Mouse (Mus musculus): Measurements from ENCODE around the gene Polr2j. TPM values are rescaled to one million over a fixed set of nuclear protein-coding genes. Genes with fewer than 3 reads are reported as not detected.

The Polr2j gene
- polyA plus RNA-seq (2014; fragmentation: Nextera tagmentation; extraction: Ambion mirVana): 270 and 326 TPM in 2 replicates

- H3K27me3 ChIP-seq (ENCODE audit: control insufficient read depth, insufficient read depth, low read length): no peaks in the 10 kb centered on the region
- WGBS: 3% methylated on average over 42 of the region's 42 CpGs
- peak; percentile 95 for ATAC-seq (ENCODE audit: low FRiP score, low TSS enrichment)
- peak within 1 kb of the TSS; percentile 4; the same call in 1 of the 2 replicates for H3K27ac ChIP-seq (ENCODE audit: low read depth, low read length)
- H3K36me3 ChIP-seq (ENCODE audit: control insufficient read depth, insufficient read depth, low read length): peaks cover 20% of the 10 kb centered on the region
- peak within 1 kb of the TSS; percentile 63 for H3K4me3 ChIP-seq (ENCODE audit: low read length)
- peak within 1 kb of the TSS; percentile 85 for H3K4me2 ChIP-seq (replicated peaks; ENCODE audit: low read depth, low read length)
- no peaks in the 10 kb centered on the region for H3K9me3 ChIP-seq (ENCODE audit: control insufficient read depth, low read length)
- peak within 1 kb of the TSS; percentile 61 for H3K9ac ChIP-seq (ENCODE audit: low read depth, low read length)
- peaks cover 14% of the 10 kb centered on the region for H3K4me1 ChIP-seq (ENCODE audit: control insufficient read depth, insufficient read depth, low read length)
Observed at GRCm38 (mm10) chr5:136115891-136116783, at the start of gene Polr2j. Gene Polr2j, plus strand, starts transcription at chr5:136116631.

DNA sequence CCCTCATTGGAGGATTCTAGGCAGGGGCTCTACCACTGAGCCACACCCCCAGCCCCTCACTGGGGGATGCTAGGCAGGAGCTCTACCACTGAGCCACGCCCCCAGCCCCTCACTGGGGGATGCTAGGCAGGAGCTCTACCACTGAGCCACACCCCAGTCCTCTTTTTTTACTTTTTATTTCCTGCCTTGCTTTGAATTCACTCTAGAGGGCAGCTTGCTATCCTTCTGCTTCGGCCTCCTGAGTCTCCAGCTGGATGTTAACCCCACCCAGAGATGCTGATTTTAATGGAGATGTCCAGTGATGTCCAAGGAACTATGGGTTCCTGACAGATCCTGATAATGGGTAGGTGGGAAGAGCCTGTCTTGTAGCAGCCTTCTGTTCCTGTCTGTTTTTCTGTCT, 47.0 kb upstream of the Polr2j start:
- Histone ChIP-seq H3K4me2 (replicated peaks; ENCODE audit: low read depth, low read length) (no peak overlapping the region), H3K4me1 (ENCODE audit: control insufficient read depth, insufficient read depth, low read length) (no peaks in the 10 kb centered on the region), H3K27me3 (ENCODE audit: control insufficient read depth, insufficient read depth, low read length) (no peaks in the 10 kb centered on the region), H3K9me3 (ENCODE audit: control insufficient read depth, low read length) (no peaks in the 10 kb centered on the region), H3K9ac (ENCODE audit: low read depth, low read length) (no peak overlapping the region), H3K4me3 (ENCODE audit: low read length) (no peak overlapping the region), H3K27ac (ENCODE audit: low read depth, low read length) (no peak overlapping the region), H3K36me3 (ENCODE audit: control insufficient read depth, insufficient read depth, low read length) (no peaks in the 10 kb centered on the region)
- 76% methylated on average over 2 of the region's 2 CpGs for WGBS
- no peak for ATAC-seq (ENCODE audit: low FRiP score, low TSS enrichment)

DNA sequence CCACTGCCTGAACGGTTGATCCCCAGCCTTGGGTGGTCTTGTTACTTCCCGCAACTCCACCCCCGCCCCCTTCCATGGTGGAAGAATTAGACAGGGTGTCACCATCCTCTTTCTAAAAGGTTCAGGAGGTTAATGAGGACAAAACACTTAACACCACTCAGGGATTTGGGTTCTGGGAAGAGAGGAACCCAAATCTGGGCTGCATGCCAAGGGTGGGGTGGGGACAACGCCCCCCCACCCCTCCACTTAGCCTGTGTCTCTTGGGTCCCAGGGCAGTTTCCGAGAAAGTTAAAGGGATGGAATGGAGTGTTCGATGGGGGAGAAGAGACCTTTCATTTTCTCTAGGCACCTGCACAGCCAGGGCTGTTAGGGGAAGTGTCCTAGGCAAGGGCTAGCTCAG, 43.4 kb upstream of the Polr2j start:
- Histone ChIP-seq H3K9ac (ENCODE audit: low read depth, low read length) (no peak overlapping the region), H3K4me2 (replicated peaks; ENCODE audit: low read depth, low read length) (no peak overlapping the region), H3K27me3 (ENCODE audit: control insufficient read depth, insufficient read depth, low read length) (no peaks in the 10 kb centered on the region), H3K27ac (ENCODE audit: low read depth, low read length) (no peak overlapping the region), H3K4me1 (ENCODE audit: control insufficient read depth, insufficient read depth, low read length) (no peaks in the 10 kb centered on the region), H3K36me3 (ENCODE audit: control insufficient read depth, insufficient read depth, low read length) (no peaks in the 10 kb centered on the region), H3K9me3 (ENCODE audit: control insufficient read depth, low read length) (no peaks in the 10 kb centered on the region), H3K4me3 (ENCODE audit: low read length) (no peak overlapping the region)
- ATAC-seq (ENCODE audit: low FRiP score, low TSS enrichment): no peak
- 41% methylated on average over 6 of the region's 6 CpGs for WGBS

DNA sequence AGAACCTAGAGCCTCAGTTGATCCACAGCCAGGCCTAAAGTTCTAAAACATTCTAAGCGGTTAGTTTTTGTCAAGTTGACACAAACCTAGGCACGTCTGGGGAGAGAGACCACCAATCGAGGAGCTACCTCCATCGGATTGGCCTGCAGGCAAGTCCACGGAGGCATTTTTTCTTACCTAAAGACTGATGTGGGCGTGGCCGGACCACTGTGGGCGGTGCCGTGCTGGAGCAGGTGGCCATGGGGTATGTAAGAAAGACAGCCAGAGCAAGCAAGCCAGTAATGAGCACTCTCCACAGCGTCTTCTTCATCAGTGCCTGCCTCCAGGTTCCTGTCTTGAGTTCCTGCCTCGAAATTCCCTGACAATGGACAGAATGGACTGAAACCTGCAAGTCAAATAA, 42.9 kb upstream of the Polr2j start:
- Histone ChIP-seq H3K4me2 (replicated peaks; ENCODE audit: low read depth, low read length) (no peak overlapping the region), H3K9ac (ENCODE audit: low read depth, low read length) (no peak overlapping the region), H3K4me3 (ENCODE audit: low read length) (no peak overlapping the region), H3K4me1 (ENCODE audit: control insufficient read depth, insufficient read depth, low read length) (no peaks in the 10 kb centered on the region), H3K27ac (ENCODE audit: low read depth, low read length) (no peak overlapping the region), H3K27me3 (ENCODE audit: control insufficient read depth, insufficient read depth, low read length) (no peaks in the 10 kb centered on the region), H3K9me3 (ENCODE audit: control insufficient read depth, low read length) (no peaks in the 10 kb centered on the region), H3K36me3 (ENCODE audit: control insufficient read depth, insufficient read depth, low read length) (no peaks in the 10 kb centered on the region)
- ATAC-seq (ENCODE audit: low FRiP score, low TSS enrichment): no peak
- 68% methylated on average over 11 of the region's 11 CpGs for WGBS

- ATAC-seq (ENCODE audit: low FRiP score, low TSS enrichment): no peak
- no peak overlapping the region for H3K4me3 ChIP-seq (ENCODE audit: low read length)
- no peaks in the 10 kb centered on the region for H3K36me3 ChIP-seq (ENCODE audit: control insufficient read depth, insufficient read depth, low read length)
- H3K4me2 ChIP-seq (replicated peaks; ENCODE audit: low read depth, low read length): no peak overlapping the region
- no peak overlapping the region for H3K27ac ChIP-seq (ENCODE audit: low read depth, low read length)
- no peaks in the 10 kb centered on the region for H3K27me3 ChIP-seq (ENCODE audit: control insufficient read depth, insufficient read depth, low read length)
- H3K4me1 ChIP-seq (ENCODE audit: control insufficient read depth, insufficient read depth, low read length): no peaks in the 10 kb centered on the region
- no peak overlapping the region for H3K9ac ChIP-seq (ENCODE audit: low read depth, low read length)
- 88% methylated on average over 5 of the region's 5 CpGs for WGBS
- no peaks in the 10 kb centered on the region for H3K9me3 ChIP-seq (ENCODE audit: control insufficient read depth, low read length)
Observed at GRCm38 (mm10) chr5:136075076-136075475, 41.4 kb upstream of the Polr2j start.

- ATAC-seq (ENCODE audit: low FRiP score, low TSS enrichment): no peak; the same call in 1 of the 2 replicates
- H3K9me3 ChIP-seq (ENCODE audit: control insufficient read depth, low read length): no peaks in the 10 kb centered on the region
- no peak overlapping the region for H3K4me3 ChIP-seq (ENCODE audit: low read length)
- no peaks in the 10 kb centered on the region for H3K4me1 ChIP-seq (ENCODE audit: control insufficient read depth, insufficient read depth, low read length)
- WGBS: 46% methylated on average over 7 of the region's 7 CpGs
- no peak overlapping the region for H3K9ac ChIP-seq (ENCODE audit: low read depth, low read length)
- H3K27ac ChIP-seq (ENCODE audit: low read depth, low read length): peak overlapping the region; percentile 30; the same call in 1 of the 2 replicates
- H3K4me2 ChIP-seq (replicated peaks; ENCODE audit: low read depth, low read length): no peak overlapping the region
- no peaks in the 10 kb centered on the region for H3K36me3 ChIP-seq (ENCODE audit: control insufficient read depth, insufficient read depth, low read length)
- no peaks in the 10 kb centered on the region for H3K27me3 ChIP-seq (ENCODE audit: control insufficient read depth, insufficient read depth, low read length)
Observed at GRCm38 (mm10) chr5:136076284-136076683, 40.1 kb upstream of the Polr2j start.

DNA sequence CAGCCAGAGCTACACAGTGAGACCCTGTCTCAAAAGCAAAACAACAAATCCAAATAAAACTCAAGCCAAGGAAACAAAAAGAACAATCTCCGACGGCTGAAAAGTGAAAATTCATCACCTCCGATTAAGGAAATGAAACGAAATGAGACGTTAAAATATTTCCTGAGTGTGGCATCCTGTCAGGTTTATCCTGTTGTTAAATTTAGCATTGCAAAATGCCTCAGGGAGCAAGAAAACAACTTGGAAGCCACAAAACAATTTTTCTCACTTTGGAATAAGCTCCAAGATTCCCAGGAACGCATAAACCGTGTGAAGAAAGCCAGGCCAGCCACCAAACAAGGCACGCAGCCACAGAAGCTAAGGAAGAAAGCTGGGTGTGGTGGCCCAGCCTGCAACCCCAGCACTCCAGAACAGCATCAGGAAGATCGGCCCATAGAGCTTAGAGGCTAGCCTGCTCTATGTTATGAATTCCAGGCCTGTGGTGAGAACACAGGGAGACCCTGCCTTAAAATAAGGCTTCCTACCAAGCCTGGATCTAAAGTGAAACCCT, 39.4 kb upstream of the Polr2j start:
- Histone ChIP-seq H3K36me3 (ENCODE audit: control insufficient read depth, insufficient read depth, low read length) (no peaks in the 10 kb centered on the region), H3K4me1 (ENCODE audit: control insufficient read depth, insufficient read depth, low read length) (no peaks in the 10 kb centered on the region), H3K4me2 (replicated peaks; ENCODE audit: low read depth, low read length) (no peak overlapping the region), H3K27ac (ENCODE audit: low read depth, low read length) (peak overlapping the region; percentile 30; the same call in 1 of the 2 replicates), H3K9ac (ENCODE audit: low read depth, low read length) (no peak overlapping the region), H3K9me3 (ENCODE audit: control insufficient read depth, low read length) (no peaks in the 10 kb centered on the region), H3K27me3 (ENCODE audit: control insufficient read depth, insufficient read depth, low read length) (no peaks in the 10 kb centered on the region), H3K4me3 (ENCODE audit: low read length) (no peak overlapping the region)
- WGBS: 72% methylated on average over 9 of the region's 9 CpGs
- no peak for ATAC-seq (ENCODE audit: low FRiP score, low TSS enrichment)

DNA sequence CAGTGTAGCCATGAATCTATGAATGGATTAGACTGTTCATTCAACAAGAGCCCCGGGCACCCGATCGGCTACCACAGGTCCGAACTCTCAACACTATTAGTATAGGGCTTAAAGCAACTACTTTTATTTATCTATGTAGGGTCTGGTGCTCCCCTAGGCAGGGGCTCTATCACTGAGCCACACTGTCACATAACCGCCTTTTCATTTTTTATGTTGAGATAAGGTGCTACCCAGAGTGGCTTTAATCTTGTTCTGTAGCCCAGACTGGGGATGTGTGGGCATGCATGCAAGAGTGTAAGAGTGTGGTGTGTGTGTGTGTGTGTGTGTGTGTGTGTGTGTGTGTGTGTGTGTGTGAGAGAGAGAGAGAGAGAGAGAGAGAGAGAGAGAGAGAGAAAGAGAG, 38.3 kb upstream of the Polr2j start:
- WGBS: 95% methylated on average over 5 of the region's 5 CpGs
- Histone ChIP-seq H3K9me3 (ENCODE audit: control insufficient read depth, low read length) (no peaks in the 10 kb centered on the region), H3K27me3 (ENCODE audit: control insufficient read depth, insufficient read depth, low read length) (no peaks in the 10 kb centered on the region), H3K4me2 (replicated peaks; ENCODE audit: low read depth, low read length) (no peak overlapping the region), H3K27ac (ENCODE audit: low read depth, low read length) (no peak overlapping the region), H3K4me1 (ENCODE audit: control insufficient read depth, insufficient read depth, low read length) (no peaks in the 10 kb centered on the region), H3K4me3 (ENCODE audit: low read length) (no peak overlapping the region), H3K9ac (ENCODE audit: low read depth, low read length) (no peak overlapping the region), H3K36me3 (ENCODE audit: control insufficient read depth, insufficient read depth, low read length) (no peaks in the 10 kb centered on the region)
- ATAC-seq (ENCODE audit: low FRiP score, low TSS enrichment): no peak

DNA sequence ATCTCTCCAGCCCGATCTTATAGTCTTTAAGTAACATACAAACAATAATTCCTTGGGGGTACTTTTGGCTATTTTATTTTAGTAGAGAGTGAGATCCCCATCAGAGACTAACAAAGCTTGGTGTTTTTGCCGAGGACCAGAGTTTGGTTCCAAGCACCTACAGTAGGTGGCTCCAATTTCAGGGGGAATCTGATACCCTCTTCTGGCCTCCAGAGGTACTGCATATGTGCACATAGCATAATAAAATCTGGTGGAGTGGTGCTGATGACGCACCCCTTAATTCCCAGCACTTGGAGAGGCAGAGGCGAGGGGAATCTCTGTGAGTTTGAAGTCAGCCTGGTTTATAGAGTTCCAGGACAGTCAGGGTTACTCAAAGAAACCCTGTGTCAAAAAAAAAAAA, 34.1 kb upstream of the Polr2j start:
- no peak for ATAC-seq (ENCODE audit: low FRiP score, low TSS enrichment)
- Histone ChIP-seq H3K27ac (ENCODE audit: low read depth, low read length) (no peak overlapping the region), H3K4me3 (ENCODE audit: low read length) (no peak overlapping the region), H3K9ac (ENCODE audit: low read depth, low read length) (no peak overlapping the region), H3K27me3 (ENCODE audit: control insufficient read depth, insufficient read depth, low read length) (no peaks in the 10 kb centered on the region), H3K4me1 (ENCODE audit: control insufficient read depth, insufficient read depth, low read length) (peaks cover 13% of the 10 kb centered on the region), H3K9me3 (ENCODE audit: control insufficient read depth, low read length) (no peaks in the 10 kb centered on the region), H3K36me3 (ENCODE audit: control insufficient read depth, insufficient read depth, low read length) (0 out of 2 replicates have a peak, but pooled peaks cover 3% of the 10 kb centered on the region), H3K4me2 (replicated peaks; ENCODE audit: low read depth, low read length) (no peak overlapping the region)
- 83% methylated on average over 4 of the region's 4 CpGs for WGBS
